Mouse (Mus musculus) large intestine, adult 2 months (tissue): ENCODE data around the gene Rimbp2. TPM values are rescaled to one million over a fixed set of nuclear protein-coding genes. Genes with fewer than 3 reads are reported as not detected.

Experiments
- DNase-seq: peaks from one replicate; pipeline ENCODE4 v3.0.0-alpha.2; 2012; ENCODE audit warnings: low read depth, low spot score
- WGBS: fragments of 180-500 bp; shearing (Covaris S2); methylation state at CpG from one replicate; pipeline ENCODE4 v1.1.7; 2018; 5-methylcytosine and 5-hydroxymethylcytosine counted together
- polyA plus RNA-seq: library from polyadenylated mRNA; depleted of rRNA; stranded (reverse); fragments of >200 nt; gene quantifications from 2 replicates; pipeline ENCODE4 v1.2.3, GENCODE M21; 2012

Gene Rimbp2
- polyA plus RNA-seq, 1 experiment: 1.1 TPM

GRCm38 (mm10) chr5:128940436-128940835 is 12.8 kb downstream of the Rimbp2 start:
- 80% methylated on average over 10 of the region's 10 CpGs for WGBS
- DNase-seq: no peak

DNA sequence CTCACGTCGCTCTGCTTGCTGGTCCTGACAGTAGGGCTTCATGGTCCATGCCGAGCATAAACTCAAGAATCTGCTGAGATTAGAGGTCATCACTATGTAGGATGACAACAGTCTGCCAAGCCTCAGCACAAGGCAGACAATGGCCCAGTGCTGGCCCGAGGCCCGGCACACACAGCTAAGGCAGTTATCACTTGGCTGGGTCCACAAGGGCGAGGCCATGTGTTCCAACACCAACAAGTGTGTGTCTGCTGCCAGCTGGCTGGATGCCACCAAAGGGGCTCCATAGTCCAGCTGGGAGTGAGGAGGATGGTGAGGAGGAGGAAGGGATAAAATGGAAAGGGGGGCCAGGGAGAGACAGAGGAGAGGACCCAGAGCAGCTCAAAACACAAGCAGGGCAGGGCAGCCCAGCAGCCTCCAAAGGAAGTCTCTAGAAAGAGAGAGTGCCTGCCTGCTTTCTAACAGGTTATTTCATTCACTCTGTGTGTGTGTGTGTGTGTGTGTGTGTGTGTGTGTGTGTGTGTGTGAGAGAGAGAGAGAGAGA is 17.9 kb downstream of the Rimbp2 start:
- WGBS: 24% methylated on average over 6 of the region's 6 CpGs
- DNase-seq: peak; percentile 37

- WGBS: 73% methylated on average over 5 of the region's 5 CpGs
- no peak for DNase-seq
Measured at GRCm38 (mm10) chr5:128932776-128933175, 20.5 kb downstream of the Rimbp2 start.

GRCm38 (mm10) chr5:128925073-128925472 is 28.2 kb downstream of the Rimbp2 start:
- no peak for DNase-seq
- 82% methylated on average over 4 of the region's 4 CpGs for WGBS

DNA sequence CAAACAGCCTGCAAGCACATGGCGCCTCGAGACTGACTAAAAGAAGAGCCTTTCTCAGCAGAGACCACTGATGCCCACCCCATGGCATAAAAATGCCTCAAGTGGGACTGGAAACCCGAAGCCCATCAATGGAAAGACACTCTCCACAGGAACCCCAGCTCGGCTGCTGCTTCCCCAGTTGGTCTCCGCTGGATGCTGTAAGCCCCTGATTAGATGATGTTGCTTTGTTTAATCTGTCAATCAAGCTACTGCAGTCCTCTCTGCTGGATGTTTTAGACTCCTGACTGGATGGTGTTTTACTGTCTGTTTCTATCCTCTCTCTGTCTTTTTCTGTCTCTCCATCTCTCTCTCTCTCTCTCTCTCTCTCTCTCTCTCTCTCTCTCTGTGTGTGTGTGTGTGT is 33.2 kb downstream of the Rimbp2 start:
- DNase-seq: no peak
- 53% methylated on average over 5 of the region's 5 CpGs for WGBS

- WGBS: 3% methylated on average over 10 of the region's 10 CpGs
- DNase-seq: peak; percentile 31
Measured at GRCm38 (mm10) chr5:128917116-128917959, 35.9 kb downstream of the Rimbp2 start.

DNA sequence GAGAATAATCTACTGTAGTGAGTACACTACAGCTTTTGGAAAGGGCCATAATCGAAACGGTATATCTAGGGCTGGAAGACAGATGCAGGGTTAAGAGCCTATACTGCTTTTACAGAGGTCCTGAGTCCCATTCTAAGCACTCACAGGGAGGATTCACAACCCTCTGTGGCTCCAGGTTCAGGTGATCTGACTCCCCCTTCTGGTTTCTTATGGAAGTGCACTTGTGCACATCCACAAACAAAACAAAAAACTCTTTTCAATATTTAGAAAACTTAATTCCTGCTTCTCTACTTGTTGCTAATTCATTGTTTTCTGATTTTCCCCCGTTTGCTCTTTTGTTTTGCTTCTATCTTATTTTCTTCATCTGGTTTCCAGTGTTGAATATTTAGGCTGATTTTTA is 39.5 kb downstream of the Rimbp2 start:
- 78% methylated on average over 3 of the region's 3 CpGs for WGBS
- no peak for DNase-seq

DNA sequence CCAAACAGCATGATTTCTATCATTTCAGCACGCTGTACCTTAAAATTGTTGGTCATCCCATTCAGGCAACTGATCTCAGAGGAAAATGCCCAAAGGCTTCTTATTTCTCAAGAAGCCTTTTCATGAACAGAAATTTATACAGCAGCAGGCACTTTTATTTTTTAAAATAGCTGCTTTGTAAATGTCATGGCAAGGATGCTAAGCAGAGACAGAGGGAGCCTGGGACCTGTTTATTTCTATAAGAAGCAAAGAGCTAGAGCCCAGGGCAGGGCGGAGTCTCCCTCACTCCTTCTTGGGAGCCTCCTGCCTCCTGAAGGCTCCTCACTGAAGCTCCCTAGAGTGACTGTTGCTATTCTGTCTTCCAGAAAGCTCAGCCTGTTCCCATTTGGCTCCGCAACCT is 40.9 kb downstream of the Rimbp2 start:
- 90% methylated on average over 3 of the region's 3 CpGs for WGBS
- no peak for DNase-seq

DNA sequence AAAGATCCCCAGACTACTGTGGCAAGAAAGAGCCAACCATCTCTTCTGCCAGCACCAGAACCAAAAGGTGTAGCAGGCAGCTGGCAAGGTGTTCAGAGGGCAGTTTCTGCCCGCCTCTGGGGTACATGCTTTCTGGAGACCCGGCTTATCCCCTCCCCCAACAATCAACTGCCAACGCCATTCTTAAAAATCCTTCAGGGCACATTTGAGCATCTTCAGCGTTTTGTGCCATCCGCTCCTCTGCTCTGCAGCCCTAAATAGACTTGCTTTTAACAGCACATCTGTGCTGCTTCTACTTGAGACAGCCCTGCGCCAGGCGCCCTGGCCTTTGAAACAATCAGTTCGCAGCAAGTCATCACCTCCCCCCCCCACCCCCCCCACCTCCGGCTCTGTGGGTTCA is 41.7 kb downstream of the Rimbp2 start:
- 88% methylated on average over 8 of the region's 9 CpGs for WGBS
- no peak for DNase-seq

GRCm38 (mm10) chr5:128904113-128904512 is 49.2 kb downstream of the Rimbp2 start:
- 9% methylated on average over 5 of the region's 5 CpGs for WGBS
- DNase-seq: no peak

GRCm38 (mm10) chr5:128903120-128903519 is 50.2 kb downstream of the Rimbp2 start:
- WGBS: 40% methylated on average over 12 of the region's 12 CpGs
- no peak for DNase-seq

DNA sequence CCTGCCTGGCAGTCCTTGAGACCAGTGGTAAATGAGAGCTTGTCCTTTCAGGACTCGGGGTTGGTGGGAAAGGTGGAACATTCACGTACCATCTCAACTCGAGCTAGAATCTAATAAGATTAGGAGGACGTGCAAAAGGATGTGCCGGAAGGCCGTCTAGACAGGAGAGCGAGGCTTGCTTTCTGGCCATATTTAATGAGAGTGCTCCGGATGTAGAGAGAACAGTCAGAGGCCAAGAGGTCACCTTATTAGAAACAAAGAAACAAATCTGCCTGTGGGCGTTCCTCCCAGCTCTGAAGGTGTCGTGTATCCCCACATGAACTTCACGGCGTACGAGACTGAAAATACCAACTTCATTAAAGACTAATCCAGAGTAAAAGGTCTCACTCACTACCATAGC is 53.3 kb downstream of the Rimbp2 start:
- WGBS: 56% methylated on average over 13 of the region's 13 CpGs
- no peak for DNase-seq

DNA sequence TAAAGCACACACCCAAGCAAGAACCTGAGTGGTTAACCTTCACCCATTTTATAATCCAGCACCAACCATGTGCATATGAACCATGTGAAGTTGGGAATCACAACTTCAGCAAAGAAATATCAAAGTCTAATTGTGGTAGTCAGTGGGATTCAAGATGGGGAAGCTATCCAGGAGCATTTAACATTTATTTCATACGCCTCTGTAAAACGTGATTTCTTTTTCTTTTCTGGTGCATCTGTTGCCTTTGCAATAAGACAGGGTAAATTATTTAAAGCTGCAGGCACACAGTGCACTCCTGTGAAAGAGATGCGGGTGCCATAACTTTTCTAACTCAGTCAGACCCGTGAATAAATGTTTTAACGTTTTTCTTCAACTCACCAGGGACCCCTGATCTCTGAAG is 58.4 kb downstream of the Rimbp2 start:
- no peak for DNase-seq
- WGBS: 56% methylated on average over 5 of the region's 5 CpGs

GRCm38 (mm10) chr5:128887546-128887945 is 65.7 kb downstream of the Rimbp2 start:
- DNase-seq: no peak
- 49% methylated on average over 3 of the region's 3 CpGs for WGBS

DNA sequence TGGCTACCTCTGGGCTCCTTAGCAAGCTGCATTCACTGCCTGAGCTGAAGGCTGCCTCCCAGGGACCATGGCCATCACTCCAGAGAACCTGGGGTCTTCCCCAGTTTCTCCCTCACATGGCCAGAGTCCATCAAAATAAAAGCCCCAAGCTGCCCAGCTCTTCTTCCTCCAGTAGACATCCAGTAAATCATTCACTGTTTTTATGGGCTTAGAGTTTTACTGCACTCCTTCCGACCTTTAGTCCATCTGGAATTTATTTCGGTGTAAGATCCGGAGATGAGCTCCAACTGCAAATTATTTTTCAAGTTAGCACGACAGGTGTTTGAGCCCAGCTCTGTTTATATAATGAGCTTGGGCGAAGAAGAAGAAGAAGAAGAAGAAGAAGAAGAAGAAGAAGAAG is 69.0 kb downstream of the Rimbp2 start:
- 11% methylated on average over 5 of the region's 5 CpGs for WGBS
- DNase-seq: peak; percentile 70

- 28% methylated on average over 3 of the region's 3 CpGs for WGBS
Measured at GRCm38 (mm10) chr5:128879092-128879491, 74.2 kb downstream of the Rimbp2 start.

DNA sequence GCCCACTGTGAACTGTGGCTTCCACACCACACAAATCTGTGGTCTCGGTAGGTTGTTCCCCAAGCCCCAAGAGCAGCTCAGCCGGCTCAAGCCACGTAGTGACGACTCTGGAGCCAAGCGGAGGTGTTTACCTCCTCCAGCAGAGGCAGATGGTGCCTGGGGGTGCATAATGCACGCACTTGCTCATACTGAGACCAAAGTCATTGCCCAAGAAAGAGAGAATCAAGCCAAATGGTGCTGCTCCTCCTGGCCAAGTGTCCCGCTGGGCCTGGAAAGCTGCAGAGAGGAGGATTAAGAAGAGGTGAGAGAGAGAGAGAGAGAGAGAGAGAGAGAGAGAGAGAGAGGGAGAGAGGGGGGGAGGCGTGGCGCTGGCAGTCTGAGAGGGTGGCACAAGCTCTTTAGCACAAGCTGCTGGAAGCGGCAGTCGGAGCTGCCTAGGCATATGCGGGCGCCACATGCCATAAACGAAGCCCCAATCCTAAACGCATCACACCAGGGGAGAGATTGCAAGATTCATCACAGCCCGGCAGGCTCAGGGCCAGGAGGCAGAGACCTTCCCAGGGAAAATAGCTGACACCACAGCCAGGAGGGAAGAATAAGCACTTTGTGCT is 75.8 kb downstream of the Rimbp2 start:
- WGBS: 48% methylated on average over 16 of the region's 16 CpGs
- no peak for DNase-seq

More at GRCm38 (mm10) chr5:128879092-128879491, 74.2 kb downstream of the Rimbp2 start:
- DNase-seq: no peak

DNA sequence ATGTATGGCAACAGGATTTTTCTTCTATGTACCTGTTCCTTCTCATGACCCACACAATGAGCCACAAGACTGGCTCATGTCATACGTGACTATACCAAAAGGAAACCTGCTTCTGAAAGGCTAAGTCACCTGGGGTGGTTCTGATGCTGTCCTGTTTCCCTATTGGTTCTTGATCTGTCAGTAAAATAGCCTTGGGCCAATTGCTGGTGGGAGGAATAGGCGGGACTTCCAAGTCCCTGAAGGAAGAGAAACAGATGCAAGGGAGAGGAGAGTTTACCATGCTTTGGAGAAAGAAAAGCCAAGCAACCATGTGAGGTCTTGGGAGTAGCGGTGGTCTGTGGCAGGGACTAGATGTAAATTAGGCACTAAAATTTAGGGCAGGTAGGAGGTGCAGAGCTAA is 81.6 kb downstream of the Rimbp2 start:
- WGBS: 82% methylated on average over 3 of the region's 3 CpGs
- DNase-seq: no peak

DNA sequence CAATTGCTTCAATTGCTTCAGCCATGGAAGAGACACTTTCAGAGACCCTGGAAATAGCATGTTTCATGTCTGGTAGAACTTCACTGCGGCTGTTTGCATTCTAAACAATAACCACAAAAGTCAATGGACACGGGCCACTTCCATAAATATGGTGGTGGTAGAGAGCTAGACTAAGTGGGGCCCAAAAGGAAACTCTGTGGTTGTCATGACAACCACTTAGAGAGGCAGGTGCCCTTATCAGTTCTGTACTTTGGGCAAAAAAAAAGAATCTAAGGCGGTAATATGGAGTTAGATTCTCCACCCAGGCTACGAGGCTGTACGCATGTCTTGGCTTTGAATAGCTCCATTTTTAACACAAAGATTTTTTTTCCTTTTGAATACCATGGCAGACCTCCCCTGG is 86.5 kb downstream of the Rimbp2 start:
- DNase-seq: no peak
- 39% methylated on average over 5 of the region's 5 CpGs for WGBS

- WGBS: 43% methylated on average over 5 of the region's 5 CpGs
- DNase-seq: no peak
Measured at GRCm38 (mm10) chr5:128866291-128866690, 87.0 kb downstream of the Rimbp2 start.

DNA sequence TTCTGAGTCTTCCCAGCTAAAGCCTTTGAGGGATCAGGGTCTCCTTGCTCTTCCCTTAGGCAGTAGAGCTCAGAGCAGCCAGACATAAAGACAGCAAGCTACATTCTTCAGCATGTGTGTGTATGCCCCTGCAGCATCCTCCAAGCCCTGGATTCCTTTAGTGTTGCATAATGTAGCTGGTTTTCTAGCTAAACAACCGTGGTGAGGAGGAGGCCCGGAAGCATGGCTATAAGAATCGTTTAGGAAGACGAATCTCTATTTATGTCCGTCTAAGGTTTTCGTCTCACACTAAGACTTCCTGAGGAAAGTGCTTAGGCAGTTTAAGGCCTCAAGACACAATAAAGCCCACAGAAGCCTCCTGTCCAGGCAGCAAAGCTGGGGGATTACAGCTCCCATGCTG is 89.8 kb downstream of the Rimbp2 start:
- WGBS: 58% methylated on average over 6 of the region's 6 CpGs
- DNase-seq: no peak
